Mouse (Mus musculus): ENCODE results near the gene Dab2ip.

Gene Dab2ip

DNA sequence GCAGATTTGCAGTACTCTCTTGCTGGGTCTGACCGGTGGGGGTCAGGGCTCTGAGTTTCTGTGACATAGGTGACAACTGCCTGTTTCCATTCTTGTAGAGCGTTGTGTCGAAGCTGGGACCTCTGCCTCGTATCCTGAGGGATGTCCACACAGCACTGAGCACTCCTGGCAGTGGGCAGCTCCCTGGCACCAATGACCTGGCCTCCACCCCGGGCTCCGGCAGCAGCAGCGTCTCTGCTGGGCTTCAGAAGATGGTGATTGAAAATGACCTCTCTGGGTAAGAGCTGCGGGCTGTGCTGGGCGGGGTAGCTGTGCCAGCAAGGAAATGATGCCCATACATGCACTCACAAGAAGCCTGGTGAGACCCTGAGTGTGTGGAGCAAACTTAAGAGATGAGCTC lies 160.6 kb downstream of the Dab2ip start:
- DNase-seq (ENCODE audit: low read depth): no peak

DNA sequence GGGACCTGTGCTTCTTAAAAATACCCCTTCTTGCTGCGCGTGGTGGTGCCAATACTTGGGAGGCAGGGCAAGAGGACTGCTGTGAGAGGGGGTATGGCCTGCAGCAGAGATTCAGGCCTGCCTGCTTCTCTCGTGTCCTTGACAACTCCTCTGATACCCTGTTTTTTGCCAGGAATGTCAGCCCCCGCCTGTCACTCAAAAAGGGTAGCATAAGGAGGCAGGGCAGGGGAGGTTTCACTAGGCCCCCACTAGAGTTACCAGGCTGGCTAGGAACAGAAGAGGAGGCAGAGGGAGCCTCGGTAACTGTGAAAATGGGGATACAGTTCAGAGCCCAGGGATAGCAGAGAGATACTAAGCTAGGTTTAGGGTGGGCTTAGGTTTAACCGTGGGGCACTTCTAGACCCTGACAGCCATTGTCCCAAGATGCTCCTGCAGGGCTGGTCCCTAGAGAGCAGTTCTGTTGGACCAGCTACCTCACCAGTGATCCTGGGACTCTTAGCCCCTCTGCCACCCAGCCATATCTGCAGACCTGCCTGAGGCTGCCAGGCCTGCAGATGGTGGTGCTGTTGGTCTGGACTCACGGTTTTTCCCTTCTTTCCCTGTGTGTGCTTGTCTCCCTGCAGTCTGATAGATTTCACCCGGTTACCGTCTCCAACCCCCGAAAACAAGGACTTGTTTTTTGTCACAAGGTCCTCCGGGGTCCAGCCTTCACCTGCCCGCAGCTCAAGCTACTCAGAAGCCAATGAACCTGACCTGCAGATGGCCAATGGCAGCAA lies 161.4 kb downstream of the Dab2ip start:
- no peak for DNase-seq (ENCODE audit: low read depth)

DNA sequence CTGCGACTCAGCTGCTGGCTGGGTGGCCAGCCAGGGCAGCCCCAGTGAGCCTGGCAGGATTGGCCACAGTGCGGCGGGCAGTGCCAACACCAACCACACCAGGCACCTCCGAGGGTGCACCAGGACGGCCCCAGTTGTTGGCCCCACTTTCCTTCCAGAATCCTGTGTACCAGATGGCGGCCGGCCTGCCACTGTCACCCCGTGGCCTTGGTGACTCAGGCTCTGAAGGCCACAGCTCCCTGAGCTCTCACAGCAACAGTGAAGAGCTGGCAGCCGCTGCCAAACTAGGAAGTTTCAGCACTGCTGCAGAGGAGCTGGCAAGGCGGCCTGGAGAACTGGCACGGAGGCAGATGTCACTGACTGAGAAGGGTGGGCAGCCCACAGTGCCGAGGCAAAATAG lies 162.0 kb downstream of the Dab2ip start:
- no peak for DNase-seq (ENCODE audit: low read depth)

DNA sequence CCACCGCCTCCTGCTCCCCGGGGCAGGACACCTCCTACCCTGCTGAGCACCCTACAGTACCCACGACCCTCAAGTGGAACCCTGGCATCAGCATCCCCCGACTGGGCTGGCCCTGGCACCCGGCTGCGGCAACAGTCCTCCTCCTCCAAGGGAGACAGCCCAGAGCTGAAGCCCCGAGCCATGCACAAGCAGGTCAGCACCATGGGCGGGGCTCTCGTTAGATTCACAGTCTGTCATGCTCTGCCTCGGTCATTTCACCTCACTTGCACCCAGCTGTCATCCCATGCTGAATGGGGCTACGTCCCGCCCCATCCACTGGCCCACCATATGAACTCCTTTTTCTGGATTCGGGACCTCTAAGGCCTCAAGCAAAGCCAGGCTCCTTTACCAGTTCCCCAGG lies 162.5 kb downstream of the Dab2ip start:
- no peak for DNase-seq (ENCODE audit: low read depth)

DNA sequence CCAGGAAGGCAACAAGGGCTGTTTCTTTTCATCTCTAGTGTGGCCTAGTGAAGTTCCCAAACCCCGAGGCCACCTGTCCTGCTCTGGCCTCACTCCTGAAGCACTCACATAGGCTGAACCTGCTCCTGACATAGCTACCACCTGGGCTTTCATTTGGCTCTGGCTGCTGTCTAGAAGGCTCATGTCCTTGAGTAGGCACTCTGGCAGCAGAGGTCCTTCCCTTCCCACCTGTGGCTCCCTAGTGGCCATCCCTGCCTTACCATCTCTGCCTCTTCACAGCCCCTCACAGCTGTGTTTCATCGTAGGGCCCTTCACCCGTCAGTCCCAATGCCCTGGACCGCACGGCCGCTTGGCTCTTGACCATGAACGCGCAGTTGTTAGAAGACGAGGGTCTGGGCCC lies 162.9 kb downstream of the Dab2ip start:
- DNase-seq (ENCODE audit: low read depth): no peak

DNA sequence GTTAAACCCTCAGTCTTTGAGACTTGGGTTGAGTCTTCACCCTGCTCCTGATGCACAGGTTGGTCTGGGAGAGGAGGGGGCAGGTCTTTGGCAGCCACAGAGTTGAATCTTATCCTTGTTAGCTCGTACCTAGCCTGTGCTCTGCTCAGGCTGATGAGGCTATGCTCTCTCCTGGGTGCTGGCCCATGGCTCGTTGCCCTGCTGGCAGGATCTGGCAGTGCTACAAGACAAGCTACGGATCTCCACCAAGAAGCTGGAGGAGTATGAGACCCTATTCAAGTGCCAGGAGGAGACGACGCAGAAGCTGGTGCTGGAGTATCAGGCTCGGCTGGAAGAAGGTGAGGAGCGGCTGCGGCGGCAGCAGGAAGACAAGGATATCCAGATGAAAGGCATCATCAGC lies 164.8 kb downstream of the Dab2ip start:
- DNase-seq (ENCODE audit: low read depth): no peak

DNA sequence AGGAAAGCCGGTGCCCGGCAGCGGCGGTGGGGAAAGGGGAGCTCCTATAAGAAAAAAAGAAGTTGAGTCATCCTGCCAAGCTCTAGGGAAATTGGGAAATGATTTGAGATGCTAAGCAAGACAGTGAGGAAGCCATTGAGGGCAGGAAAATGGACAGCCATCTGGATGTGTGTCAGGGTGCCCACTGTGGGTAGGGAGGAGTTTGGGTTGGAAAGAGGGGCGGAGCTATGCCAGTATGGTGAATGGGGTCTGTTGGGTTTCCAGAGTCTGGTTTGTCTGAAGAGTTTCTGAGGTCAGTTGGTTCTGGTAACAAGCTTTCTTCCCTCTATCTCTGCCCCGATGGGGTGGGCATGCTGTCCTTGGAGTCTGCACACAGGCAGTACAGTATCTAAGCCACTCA lies 165.2 kb downstream of the Dab2ip start:
- no peak for DNase-seq (ENCODE audit: low read depth)

DNA sequence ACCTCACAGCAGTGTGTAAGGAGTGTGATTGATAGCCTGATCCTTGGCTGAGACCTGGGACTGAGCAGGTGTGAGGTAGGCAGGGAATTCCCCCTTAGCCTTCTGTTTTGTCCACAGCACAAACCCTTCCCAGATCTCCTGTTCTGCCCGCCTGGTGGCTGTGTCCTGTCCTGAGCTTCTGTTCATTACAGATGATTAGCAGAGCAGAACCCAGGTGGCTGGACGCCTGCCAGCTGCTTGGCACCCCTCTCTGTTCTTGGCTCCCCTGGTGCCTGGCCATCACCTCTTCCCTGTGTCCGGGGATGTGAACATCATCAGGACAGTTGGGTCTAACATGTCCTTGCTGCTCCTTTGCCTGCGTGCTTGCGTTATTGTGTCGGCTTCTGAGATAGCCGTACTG lies 165.6 kb downstream of the Dab2ip start:
- no peak for DNase-seq (ENCODE audit: low read depth)

DNA sequence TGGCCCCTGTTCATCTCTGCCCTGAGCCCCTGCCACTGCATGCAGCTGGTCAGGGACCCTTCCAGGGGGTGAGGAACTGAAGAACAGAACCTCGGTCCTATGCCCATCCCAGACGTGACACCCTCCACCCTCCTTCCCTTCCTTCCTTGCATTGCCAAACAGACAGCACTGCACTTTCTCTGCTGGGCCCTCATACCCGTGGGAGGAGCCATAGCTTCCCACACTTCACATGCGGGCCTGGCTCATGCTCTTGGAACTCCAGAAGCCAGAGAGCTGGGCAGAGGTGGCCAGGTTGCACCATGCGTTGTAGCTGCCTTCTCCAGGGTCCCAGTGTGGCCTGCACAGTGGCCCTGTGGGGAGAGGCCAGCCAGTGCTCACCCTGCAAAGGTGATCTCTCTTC lies 170.6 kb downstream of the Dab2ip start:
- no peak for DNase-seq (ENCODE audit: low read depth)

DNA sequence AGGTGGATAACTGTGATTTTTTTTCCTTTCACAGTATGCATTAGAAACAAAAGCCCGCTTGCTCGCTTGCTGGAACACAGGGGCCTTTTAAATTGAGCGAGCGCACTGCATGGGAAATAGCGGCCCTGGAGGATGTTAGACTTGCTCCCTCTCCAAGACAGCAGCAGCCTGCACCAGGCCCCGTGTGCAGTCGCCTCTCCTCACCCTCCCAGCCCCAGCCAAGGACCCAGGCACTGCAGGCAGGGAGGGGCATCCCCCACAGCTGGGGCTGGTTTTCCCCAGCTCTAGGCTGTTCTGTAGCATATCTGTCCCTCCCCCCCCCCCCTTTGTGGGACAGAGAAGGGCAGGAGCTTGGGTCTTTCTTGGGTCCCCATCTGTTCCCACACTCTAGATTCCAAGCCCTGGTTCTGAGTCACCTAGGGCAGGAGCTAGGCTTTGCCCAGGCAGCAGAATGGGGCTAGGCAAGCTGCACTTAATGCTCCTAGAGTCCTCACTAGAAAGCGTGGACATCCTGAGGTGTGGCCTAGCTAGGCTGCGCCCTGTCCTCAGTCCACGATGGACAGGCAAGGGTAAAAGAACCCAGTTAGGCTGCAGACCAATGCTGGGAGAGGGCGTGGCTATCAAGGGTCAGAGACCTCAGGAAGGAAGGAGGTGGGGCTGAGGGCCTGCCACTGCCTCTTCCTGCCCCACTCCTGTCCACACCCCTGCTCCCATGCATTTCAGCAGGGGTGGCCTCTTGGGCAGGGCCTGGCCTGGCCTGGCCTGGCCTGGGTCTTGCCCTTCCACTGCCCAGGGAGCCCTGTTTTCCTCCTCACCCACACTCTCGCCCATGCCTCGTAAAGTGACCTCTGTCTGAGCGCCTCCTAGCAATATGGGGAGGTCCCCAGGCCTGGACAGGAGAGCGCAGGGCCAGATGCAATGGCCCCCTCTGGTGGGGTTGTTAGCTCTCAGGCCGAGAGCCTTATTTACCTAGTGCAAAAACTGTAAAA lies 171.3 kb downstream of the Dab2ip start:
- no peak for DNase-seq (ENCODE audit: low read depth)

DNA sequence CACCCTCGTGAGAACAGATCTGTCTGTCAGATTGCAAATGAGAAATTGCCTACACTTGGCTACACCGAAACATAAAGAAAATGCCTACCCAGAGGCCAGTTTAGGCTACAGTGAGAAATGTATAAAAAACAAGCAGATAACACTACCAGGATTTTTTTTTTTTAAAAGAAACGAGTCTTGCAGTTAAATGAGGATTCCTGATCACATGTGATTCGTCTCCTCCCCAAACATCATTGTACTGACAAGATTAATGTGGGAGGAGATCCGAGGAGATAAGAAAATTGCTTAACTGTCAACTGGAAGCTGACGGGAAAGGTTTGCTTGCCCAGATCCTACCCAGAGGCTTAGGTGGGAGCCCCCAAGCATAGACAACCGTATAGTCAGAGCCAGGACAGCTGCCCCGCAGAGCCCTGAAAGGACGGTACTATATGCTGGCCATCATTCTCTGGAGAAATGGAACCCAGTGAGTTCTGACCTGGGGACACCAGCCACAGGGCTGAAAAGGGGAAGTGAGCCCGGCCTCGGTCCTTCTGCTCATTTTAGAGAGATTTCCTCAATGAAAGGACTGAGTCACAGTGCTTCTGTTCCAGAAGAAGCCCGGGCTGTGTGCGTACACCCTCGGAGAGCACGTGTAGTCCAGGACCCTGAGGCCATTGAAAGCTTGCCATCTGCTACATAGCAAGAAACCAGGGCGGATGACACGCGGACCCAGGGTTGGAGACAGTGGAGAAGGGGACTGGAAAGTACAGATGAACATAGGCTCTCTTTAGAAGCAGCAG lies 173.8 kb downstream of the Dab2ip start:
- no peak for DNase-seq (ENCODE audit: low read depth)

DNA sequence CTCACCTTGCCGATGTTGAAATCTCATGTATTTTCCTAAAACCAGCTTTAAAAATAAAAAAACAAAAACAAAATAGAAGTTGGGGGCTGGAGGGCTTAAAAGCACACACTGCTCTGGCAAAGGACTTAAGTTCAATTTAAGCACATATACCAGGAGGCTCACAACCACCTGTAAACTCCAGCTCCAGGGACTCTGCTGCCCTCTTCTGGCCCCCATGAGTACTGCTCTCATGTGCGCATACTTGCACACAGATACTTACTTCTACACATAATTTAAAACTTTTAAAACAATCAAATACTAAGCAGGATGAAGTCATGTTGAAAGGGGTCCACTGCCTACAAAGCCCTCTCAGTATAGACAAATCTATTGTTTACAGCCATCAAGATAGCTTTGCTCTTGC lies 176.9 kb downstream of the Dab2ip start:
- no peak for DNase-seq (ENCODE audit: low read depth)

DNA sequence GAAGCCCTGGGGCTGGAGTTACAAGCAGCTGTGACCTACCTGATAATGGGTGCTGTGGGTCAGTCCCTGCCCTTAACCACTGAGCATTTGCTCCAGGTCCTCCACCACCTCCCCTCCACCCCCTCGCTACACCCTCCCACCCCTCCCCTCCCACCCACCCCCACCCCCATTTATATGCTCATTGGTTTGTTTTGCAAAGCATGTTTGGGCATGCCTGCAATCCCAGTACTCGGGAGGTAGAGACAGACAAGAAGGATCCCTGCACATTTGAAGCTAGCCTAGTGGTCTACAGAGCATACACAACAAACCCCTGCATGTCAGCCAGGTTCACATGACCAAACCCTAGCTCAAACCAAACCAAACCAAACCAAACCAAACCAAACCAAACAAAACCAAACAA lies 178.0 kb downstream of the Dab2ip start:
- DNase-seq (ENCODE audit: low read depth): no peak

DNA sequence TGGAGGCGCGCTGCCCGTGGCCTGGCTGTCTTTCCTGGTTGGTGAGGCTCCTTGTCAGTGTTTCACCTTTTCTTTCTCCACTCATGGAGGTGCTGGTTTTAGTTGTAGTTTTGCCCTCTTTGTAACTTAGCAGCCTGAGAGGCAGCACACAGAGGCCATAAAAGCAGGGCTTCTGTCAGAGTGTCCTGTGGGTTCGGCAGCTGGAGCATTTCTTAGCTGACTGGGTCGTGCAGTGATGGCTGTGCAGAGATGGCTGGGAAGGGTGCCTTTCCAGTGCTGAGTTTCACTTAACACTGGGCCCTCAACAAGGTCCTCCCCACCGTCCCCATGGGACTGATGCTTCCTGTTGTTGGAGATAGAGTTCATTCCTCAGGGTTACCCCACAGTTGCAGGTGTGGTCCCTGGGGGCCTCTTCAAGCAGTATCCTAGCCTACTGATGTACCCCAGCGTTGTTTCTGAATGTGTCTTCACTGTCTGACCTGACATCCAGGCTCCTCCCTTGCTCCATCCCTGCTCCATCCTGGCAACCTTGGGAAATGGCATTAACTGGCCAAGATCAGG lies 179.5 kb downstream of the Dab2ip start:
- no peak for DNase-seq (ENCODE audit: low read depth)

DNA sequence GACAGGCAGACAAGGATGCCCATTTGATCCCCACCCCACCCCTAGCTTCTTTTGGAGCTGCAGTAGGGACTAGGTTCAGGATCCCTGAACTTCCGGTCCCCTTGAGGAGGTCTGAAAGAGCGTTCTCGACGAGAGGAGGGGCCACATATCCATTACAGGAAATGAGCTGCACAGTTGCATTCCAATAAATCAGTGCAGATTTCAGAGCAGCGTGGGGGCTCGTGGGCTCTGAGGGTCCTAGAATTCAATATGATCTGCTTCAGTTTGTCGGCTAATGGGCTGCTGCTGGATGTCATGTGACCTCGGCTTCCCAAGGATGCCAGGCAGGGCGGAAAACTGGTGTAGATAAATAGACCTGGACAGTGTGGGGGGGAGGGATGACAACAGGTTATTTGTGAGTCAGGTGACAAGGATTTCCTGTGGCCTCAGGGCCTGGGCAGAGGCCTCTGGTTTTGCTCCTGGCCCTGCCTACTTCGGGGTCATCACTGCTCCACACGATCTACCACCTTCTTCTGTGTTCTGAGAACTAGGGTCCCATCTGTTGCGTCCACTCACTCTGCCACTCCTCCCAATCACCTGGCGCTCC lies 181.7 kb downstream of the Dab2ip start:
- DNase-seq (ENCODE audit: low read depth): no peak

DNA sequence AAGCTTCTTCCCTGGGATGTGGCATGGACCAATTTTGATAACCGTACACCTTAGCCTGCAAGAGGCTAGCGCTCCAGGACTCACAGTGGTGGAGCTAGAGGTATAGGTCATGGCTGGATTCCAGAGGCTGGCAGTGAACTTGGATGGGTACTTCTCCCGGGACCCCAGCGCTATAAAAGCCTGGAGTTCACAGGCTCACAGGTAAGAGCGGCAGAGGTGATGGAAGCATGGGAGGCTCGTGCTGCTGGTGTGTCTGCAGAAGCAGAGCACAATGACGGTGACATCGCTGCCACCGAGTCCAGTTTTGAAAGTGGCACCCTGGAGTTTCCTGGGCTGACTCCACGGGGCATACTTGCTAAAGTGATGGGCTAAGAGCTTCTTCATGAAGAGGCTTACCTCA lies 187.8 kb downstream of the Dab2ip start:
- no peak for DNase-seq (ENCODE audit: low read depth)

DNA sequence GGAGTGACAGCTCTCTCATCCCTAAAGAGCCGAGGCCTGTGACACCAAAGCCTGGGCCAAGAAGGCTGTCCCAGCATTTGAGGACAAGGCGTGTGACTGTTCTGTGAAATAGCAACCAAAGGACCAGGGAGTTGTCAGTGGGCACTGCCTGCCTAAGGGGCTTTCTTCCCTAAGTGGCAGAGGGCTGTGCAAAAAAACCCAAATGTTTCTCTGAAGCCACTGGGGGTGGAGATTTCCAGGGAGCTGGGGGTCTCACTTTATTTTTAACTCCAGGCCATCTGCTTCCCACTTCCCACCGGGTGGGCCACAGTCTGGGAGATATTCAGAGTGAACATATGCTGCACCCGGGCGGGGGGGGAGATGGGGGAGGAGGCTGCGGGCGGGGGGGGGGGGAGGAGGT lies 188.6 kb downstream of the Dab2ip start:
- DNase-seq (ENCODE audit: low read depth): no peak

DNA sequence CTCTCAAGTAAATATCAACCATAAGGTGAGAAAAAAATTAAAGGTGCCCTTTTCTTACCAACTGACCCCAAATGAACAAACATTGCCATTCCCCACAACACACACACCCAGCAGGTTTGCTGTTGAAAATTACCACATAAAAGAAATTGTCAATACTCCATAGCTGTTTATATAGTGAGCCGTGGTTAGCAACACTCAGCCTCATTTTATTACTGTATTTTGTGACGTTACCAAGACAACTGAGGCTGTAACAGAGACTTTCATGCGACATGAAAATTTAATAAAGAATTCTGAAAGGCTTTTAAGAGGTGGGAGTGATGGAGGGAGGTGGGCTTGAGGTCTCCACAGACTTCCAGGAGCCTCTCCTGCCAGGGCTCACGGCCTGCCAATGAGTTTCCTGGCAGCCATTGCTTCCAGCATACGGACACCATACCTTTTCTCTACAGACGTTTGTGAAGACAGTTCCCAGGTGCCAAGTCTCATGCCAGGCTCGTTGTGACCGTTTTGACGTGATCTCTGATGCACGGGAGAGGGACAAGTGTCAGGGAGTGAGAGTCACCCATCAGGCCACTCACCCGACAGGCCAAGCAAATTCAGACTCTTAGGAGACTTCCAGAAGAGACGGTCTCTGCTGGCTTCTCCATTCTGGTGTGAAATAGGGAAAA lies 189.4 kb downstream of the Dab2ip start:
- DNase-seq (ENCODE audit: low read depth): no peak

DNA sequence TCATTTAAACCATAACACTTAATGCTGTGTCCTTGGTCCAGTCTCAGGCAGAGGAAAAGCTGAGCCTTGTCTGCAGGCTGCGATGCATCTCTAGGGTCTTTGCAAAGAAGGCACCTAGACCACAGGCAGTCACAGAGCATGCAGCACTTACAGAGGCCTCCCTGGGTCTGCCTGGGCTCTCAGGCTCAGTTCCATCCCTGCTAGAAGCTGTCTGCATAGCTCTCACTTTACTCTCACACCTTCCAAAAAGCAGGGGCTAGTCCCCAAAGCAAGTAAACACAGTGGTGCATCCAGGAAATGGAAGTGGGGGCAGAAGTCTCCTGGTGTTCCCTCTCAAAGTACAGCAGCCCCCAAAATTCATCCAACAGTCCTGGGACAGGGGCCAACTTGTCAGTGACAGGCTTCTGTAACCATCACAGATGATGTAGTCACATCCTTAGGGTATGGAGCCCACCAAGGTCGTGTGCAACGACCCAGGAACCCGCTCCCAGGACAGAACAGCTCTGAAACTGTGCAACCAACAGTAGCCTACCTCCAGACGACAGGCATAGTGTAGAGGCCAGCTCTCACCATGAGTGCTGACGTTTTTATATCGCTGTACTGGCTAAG lies 192.6 kb downstream of the Dab2ip start:
- DNase-seq (ENCODE audit: low read depth): no peak

DNA sequence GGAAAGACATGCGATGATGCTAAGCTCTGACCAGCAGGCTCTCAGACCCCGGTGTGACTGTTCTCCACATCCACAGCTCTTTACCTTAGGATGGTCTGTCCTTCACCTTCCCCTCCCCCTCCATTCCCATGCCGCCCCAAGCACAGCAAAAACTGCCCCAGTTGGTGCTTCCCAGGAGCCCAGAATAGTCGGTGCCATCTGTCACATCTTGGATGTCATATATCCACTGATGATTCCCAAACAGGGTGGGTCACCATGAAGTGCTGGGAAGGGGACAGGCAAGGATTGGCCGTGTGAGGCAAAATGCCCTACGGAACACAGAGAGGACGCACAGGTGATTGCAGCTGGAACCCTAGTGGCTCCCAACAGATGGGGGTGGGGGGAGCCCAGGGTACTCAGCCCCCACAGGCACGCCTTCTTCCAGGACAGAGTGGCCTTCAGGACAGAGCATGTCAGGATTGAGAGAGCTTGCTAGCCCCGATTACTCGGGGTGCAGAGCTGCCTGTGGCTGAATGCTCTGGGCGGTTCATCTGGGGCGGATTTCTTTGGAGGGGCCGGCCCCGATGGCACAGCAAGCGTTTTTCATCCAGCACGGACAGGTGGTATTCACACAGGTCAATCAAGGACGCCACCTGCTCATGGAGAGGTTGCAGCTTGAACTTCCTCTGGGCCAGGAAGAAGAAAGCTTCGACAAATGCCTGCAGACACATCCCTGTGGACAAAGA lies 193.9 kb downstream of the Dab2ip start:
- no peak for DNase-seq (ENCODE audit: low read depth)
